Mouse (Mus musculus) retina, adult 2 months (tissue): ENCODE results near the gene Pde8a.

ENCODE experiments used
- DNase-seq: peaks from one replicate; pipeline ENCODE4 v3.0.0-alpha.2; 2012; ENCODE audit warnings: low read depth, low spot score

The Pde8a gene

DNA sequence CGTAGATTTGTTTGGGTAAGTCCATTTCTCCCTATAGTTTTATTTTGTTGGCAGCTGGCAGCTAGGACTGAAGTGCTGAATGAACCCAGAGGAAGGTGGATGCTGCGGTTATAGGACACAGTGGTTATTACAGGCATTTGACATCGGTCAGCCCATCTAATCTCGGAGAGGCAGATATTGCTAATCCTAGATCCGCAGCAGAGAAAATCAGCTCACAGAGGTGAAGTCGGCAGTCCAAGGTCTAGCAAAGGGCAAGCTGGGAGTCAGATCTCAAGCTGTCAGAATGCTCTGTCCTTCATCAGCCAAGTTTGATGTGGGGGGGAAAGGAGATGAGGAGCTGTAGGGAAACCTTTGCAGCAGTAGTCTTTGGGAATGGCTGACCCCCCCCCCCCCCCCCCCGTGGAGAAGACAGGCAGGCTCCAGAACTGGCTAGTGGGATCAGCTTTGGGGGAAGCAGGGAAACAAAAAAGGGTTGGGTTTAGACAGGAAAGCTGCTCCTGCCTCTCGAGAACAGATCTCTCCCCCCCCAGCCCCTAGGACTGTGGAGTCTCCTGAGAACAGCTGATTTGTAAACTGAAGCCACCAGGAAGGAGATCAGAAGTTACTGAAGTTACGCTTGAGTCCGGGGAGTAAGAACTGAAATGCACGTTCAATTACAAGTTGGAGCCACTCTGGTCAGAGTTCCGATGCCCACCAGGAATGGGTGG, 3.3 kb upstream of the Pde8a start:
- peak; percentile 69 for DNase-seq

DNA sequence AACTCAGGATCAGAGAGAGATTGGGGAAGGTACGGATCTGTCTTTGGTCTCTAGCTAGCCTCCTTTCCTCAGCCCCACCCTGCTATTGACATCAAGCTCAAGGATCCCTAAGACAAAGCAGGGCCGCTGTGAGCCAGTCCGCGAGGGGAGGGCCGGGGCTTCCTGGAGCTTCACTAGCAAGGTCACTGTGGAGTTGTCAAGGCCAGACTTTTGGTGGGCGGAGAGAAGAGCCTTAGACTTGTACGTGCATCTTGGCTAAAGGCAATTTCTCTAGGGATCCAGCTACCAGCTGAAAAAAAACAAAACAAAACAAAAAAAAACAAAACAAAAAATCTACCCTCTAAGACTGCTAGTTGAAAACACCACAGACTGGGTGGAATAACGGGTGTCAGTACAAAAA, 1.6 kb upstream of the Pde8a start:
- DNase-seq = no peak

DNA sequence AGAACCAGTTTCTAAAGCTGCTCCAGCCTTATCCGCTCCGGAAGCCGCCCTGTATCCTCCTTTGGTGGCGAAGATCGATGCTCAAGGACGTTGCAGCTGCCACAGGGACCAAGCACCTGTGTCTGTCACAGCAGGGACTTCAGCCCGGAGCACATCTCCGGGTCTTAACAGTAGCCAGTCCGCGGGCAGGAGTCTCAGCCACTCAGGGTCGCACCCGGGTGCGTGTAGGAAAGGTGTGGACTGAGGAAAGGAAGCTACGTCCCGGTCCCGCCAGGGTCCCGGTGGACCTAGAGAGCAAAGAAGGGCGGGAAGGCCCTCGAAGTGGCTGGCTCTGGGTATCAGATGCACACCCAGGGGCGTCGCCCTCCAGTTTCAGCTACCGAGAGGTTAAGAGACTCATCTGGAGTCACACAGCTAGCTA, 1.1 kb upstream of the Pde8a start:
- DNase-seq = peak; percentile 56

DNA sequence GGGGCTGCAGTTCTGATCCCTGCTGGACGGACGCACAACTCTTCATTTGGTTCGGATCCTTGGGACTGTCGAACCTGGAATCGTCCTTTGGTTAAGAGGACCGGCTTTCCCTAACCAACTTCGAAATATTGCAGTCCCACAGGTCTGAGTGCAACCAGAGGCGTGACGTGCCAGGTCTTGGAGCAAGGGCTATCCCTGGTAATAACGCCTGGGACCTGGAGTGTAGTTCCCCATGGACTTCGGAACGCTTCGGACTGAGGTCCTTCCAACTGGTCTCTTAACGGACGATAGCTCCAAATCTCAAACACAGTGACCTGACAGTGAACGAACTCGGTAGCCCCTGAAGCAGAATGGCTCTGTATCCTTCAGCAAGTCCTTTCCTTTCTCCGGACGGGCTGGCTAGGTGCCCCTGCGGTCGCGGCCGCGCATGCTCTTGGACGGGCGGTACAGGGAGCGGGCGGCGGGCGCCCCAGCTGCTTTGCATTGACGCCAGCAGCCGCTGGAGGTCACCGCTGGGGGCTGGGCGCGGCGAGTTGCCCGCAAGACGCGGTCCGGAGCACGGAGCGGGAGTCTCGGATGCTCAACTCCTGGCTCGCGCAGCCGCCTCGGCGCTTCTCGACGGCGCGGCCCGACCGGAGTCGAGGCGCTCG, 574 bp upstream of the Pde8a start:
- peak; percentile 84 for DNase-seq

DNA sequence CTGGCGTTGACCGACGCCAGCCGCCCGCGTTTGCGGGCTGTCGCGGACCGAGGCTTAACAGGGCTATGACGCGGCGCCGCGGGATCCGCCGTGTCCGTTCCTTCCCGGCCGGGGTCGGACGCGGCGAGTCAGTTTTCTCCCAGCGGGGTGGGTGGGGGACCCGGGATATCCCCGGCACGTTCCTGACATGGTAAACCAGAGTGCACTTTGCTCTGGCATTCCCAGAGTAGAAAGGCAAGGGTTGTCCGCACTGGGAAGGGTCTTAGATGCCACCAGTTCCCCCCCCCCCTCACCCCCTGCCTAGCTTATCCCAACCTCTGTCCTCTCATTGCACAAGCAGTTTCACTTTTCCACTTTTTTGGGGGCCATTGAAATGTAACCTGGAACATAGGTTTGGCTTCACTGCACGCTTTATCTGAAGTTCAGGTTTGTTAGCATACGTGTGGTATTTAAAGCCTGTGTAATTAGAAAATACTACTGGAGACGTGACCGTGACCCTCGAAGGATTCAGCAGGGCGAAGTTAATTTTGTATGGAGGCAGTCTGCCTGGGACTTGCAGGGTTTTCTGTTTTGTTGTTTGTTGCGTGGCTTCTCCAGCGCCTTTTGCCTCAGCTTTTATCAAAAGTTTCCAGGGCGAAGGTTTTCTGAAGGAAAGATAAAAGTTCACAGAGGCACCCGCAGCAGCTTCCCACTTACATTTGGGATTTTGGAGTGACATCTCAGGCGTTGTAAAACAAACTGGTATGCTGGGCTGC, 934 bp downstream of the Pde8a start:
- no peak for DNase-seq

DNA sequence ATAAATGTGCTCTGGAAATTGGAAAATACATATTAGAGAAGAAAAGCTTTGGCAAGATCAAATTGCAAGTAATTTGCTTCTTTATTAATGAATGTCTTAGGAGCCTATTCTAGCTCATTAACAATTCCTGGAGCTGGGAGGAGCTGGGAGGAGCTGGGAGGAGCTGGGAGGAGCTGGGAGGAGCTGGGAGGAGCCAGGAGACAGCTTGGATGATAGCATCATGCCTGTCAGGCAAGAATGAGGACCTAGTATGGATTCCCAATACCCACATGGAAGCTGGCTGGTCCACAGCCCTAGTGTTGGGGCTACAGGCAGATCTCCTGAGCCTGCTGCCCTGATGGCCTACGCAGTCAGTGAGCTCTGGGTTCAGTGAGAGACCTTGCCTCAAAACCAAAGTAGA, 2.6 kb downstream of the Pde8a start:
- DNase-seq = no peak

DNA sequence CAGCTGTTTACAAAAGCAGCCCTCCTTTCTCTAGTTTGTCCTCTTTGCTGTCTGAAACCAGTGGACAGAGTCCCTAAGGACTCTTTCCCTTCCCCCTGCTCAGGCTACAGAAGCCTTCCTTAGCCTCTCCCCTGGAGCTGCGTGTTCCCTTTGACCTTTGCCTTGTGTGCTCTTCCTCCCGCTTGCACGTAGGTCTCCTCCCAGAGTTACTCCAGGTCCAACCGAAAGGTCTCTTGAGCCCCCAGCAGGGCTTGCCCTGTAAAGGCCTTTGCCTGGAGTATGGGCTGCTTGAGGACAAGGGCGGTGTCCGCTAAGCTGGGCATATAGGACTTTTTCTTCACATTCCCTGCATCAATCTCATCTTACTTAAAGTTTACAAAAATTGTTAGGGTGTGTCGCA, 5.9 kb downstream of the Pde8a start:
- DNase-seq = no peak

DNA sequence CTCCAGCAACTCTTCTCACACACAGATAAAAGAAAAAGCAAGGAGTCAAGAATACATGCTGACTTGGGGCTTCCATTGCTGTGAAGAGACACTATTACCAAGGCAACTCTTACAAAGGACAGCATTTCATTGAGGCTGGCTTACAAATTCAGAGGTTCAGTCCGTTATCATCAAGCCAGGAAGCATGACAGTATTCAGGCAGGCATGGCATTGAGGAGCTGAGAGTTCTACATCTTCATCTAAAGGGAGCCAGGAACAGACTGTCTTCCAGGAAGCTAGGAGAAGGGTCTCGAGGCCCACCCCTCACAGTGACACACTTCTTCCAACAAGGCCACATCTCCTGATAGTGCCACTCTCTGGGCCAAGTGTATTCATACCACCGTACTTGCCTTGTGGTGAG, 7.0 kb downstream of the Pde8a start:
- no peak for DNase-seq

DNA sequence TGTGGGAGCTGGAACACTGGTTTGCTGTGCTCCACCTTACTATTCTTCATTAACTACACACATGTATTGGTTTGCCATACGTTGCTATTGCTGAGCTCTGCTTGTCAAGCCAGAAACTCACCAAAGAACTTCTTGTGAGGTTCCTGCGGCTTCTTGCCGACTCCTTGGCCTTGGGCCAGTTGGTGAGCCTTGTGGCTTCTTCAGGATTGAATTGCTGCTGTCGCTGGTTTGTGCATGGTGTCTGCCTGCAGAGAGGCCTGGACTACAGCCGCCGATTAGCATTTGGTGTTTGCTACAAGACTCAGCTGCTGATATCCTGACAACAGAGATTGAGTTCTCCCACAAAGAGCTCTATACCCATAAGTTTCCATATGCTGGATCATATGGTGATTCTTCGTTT, 10.9 kb downstream of the Pde8a start:
- DNase-seq = no peak

DNA sequence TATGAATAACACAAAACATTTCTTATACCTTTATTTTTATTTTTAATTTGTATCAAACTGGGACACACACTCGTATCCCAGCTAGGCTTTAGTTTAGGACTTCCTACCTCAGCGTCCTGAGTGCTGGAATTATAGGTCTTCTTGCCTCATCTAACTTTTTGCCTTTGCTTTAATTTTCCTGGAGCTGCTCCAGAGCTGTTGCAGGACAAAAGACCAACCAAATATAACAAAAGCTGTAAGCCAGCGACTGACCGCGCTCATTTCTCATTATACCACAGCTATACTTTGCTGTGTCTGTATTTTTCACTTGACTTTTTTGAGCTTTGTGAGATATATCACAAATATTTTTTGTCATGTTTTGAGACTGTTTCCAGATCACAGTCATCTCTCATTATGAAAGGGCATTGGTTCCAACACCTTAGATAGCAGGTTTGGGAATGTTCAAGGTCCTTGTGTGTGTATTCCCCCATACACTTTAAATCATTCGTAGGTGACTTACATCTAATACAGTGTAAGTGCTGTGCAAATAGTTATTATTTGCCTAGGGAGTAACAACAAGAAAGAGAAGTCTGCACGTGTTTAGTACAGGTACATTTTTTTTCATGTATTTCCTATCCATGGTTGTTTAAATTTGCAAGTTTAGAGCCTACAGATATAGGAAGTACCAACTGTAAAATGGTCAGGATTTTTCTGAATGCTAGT, 16.8 kb downstream of the Pde8a start:
- no peak for DNase-seq

DNA sequence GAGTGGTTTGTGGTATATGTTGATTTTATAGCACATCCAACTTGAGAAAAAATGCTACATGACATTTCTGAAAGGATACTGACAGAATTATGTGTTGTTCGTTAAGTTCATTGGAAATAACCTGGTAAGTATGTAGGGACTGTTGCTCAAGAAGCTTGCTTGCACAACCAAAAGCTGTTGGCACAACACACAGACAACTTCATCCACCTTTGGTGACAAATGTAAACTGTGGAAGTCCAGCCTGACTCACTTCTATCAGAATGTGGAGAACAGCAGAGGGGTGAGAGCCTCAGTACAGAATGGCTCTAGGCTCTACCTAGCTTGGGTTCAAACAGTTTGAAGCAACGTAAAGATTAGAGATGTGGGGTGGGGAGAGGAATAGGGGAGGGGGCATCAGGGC, 19.3 kb downstream of the Pde8a start:
- no peak for DNase-seq

DNA sequence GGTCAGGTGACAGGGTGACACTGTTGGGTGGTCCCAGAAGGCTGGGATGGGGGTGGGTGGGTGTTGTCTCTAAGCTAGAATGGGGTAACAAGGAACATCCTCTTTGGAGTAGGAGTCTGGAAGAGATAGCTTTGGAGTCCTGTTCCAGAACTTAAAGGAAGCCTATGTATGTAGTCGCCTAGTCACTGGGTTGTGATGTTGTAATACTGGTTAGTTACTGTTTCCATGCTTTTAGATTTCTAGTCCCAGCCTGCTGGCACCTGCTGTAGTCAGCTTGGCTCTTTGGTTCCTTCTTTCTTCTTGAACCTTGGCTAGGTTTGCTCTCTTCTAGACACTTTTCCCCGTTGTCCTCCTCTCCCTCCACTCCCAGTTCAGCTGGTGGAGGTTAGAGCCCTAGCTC, 21.7 kb downstream of the Pde8a start:
- no peak for DNase-seq

DNA sequence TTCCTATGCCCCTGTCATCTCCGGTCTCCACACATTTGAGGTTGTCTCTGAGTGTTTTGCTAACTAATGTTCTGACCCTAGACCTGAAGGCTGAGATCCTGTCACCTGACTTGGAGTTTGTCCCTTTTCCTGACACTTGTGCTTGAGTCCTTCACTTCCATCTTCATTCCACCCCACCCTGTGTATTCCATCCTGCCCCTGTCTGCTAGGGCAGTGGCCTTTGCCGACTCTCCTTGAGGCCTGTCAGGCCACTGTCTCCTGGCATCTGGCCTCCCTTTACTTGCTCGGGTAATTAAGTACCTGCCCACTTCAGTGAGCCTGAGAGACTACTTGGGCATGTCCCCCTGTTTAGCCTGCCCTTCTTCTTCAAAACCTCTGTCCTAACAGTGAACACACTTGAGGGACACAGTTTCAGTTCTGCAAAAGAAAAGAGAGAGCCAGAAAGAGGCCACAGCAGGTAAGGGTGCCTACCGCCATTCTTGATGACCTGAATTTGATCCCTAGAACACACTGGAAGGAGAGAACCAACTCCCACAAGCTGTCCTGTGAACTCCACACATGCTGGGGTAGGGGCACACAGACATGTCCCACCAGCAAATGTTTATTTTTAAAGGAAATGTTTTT, 22.3 kb downstream of the Pde8a start:
- DNase-seq = no peak

DNA sequence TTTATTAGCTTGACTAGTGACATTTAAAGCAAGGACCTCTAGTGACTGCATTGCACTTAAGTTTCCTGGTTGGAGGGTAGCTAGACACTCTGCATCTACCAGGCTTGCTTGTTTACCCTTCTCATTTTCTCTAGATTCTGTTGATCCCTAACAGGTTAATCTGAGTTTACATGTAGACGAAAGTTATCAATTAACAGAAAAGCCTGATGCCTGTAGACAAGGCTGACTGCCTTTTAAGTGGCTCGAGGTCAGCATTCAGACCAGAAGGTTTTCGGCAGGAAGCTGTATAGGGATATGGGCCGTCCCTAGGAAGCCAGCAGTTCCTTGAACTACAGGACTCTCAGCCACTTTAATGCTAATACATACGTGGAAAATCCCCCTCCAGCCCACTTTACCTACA, 30.0 kb downstream of the Pde8a start:
- no peak for DNase-seq

DNA sequence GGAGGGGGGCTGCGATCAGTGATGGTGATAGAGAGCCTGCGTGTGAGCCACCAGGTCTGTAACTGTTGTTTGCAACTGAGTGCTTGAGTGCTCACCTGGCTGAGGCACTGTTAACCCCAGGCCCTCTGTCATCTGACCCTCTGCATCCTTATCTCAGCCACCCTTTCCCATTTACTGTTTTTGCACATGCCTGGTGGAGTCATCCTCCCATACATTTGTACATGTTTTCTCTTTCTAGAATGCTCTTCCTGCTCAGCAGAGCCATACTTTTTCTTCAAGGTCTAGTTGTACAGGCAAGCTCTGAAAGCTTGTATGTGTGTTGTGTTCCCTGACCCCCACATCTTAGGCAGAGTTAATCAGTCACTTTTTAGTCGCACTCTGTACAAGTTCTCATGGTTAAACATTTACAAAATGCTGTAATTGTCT, 36.5 kb downstream of the Pde8a start:
- no peak for DNase-seq

DNA sequence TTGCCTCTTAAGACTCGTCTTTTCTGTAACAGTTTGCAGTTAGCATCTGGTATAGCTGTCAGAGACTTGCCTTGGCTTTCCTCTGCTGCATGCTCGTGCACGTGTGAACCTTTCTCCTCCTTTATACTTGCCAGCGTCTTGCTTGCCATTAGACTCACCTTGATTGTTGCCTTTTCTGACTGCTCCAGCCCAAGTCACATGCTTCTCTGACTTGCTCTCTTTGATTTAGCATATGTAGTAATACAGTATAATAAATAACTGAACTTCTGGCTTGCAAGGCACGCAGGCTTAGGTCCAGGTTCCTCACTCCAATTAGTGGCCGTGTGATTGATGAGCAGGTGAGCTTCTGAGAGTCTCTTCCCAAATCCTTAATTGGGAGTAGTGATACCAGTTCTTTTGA, 37.2 kb downstream of the Pde8a start:
- DNase-seq = no peak

DNA sequence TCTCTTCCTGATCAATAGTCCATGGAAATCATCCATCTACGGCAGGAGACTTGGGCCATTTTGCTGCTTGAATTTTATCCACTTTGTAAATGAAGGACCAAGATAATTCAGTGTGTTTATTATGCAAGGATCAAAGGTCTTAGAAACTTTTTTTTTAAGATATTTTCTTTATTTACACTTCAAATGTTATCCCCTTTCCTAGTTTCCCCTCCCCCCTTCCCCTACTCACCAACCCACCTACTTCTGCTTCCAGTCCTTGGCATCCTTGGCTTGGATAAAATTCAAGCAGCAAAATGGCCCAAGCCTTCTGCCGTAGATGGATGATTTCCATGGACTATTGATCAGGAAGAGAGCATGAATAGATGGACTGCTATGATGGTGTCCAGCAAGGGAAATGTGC, 38.1 kb downstream of the Pde8a start:
- DNase-seq = no peak

DNA sequence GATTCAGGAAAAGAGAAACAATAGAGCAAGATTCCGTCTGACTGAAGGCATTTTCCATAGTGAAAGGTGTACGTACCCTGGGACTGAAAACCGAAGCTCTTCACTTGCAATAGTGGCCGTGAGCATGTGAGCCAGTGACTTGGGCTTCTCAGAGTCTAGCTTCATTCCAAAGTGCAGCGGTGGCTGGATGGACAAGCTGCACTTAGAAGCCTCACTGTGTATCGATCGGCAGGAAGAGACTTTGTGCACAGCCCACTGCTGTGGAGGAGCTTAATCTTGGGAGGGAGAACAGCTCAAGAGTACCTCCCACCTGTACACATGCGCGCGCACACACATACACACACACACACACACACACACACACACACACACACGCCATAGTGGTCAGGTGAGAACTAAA, 39.9 kb downstream of the Pde8a start:
- no peak for DNase-seq

DNA sequence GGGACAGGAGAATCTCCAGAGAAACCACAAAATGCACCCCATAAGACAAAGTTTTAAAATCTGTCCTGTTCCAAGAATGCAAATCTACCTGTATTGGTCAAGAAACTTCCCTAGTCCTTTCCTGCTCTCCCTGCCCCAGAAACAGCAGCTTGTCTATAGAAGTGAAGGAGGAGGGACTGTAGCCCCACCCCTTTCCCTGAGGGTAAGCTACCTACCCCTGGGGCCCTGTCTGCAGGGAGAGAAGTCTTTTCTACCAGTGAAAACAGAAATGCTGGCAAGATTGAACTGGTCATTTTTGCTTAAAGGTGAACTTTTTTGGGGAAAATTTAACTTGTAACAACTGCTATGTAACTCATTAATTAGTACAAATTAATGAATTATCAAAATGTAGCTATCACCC, 41.2 kb downstream of the Pde8a start:
- DNase-seq = no peak

DNA sequence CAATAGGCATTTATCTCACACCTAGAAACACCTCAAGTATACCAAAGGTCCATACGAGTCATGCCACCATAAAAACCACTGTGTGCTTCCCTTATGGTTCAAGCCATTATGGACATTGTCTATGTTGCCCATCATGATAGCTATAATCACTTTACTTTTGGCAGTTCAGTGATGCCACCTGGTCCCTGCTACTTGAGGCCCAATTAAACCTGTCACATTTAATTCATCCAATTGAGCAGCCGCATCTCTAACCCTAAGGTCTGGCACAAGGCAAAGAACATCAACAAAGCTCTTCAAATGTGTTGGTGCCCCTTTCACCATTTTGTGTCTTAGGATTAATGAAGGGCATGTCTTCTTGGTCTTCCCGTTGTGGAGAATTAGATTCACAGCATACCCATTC, 42.1 kb downstream of the Pde8a start:
- DNase-seq = no peak

DNA sequence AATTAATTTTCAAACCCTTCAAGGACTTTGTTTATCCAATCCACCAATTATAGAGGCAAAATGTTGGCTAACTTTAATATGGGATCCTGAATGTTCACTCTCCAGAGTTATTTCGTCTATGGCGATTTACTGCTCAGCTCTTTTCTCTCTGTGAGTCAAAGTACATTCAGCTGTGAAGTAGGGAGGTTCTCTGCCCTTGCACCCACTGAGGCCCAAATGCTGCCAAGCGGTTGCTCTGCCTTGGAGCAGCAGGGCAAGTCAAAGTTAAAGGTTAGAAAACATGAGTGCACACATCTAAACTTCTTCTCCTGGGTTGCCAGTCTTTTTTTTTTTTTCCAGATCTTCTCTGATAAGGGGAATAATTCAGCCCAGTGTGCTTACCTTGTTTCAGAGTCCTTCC, 43.4 kb downstream of the Pde8a start:
- DNase-seq = no peak

DNA sequence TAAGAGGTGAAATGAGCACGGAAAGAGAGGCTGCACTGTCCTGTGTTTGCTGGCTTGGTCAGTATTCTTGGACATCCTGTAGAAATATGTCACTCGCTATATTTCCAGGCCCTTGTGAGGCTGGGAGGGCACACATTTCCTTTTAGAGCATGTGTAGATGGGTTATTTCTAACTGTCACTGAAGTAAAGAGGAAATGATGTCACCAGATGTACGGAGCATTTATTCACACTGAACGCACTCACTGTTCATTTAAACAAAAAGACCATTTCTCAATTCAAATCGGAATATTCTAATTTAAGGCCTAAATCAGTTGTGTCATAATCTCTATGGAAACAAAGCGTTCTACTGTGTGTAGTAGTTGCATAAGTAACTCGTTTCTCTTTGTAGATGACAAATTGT, 48.2 kb downstream of the Pde8a start:
- no peak for DNase-seq
